10 mouse cellular contexts compared by ENCODE assay signal in genomic region chr19:6922901-6923735, GRCm38 (mm10). TPM values are rescaled to one million over a fixed set of nuclear protein-coding genes. Genes with fewer than 3 reads are reported as not detected.
DNase-seq lines count a peak whose midpoint lies in the region; ATAC-seq and TF ChIP-seq lines count a peak whose summit lies in the region.
"Had no signal": no experiment of that assay in that cellular context is flagged by ENCODE, and none has a peak within 500 bp of the region (broad histone marks: within the 10 kb centered on the region; RNA-seq: fewer than 3 reads in every experiment).

No protein-coding gene starts in this region.

- TF ChIP-seq POLR2A in bone marrow macrophage, adult 2 months (IDR thresholded peaks at IDR 0.05; ENCODE audit: borderline replicate concordance, low read depth, low read length) = no peak

- ATAC-seq in heart, embryonic 14.5 days (ENCODE audit: insufficient number of reproducible peaks, insufficient read depth, low FRiP score, low read depth) = no peak
- ATAC-seq in limb, embryonic 15.5 days (ENCODE audit: insufficient number of reproducible peaks, low FRiP score, low TSS enrichment, low read depth) = no peak

- peak overlapping the region; percentile 85 for H3K4me2 ChIP-seq in heart, embryonic 14.5 days (ENCODE audit: low read length)
- peak overlapping the region; percentile 89; the same call in 1 of the 2 replicates for H3K4me2 ChIP-seq in limb, embryonic 15.5 days

- H3K4me1 ChIP-seq in heart, embryonic 14.5 days (ENCODE audit: control insufficient read depth in 2 of 2, insufficient read depth in 2 of 2, low read length in 2 of 2) = peaks cover 16 to 48% of the 10 kb centered on the region in 2 experiments
- H3K4me1 ChIP-seq in bone marrow macrophage, adult 2 months (ENCODE audit: control insufficient read depth, insufficient read depth, low read length) = peaks cover 19% of the 10 kb centered on the region
- peaks cover 43% of the 10 kb centered on the region for H3K4me1 ChIP-seq in limb, embryonic 15.5 days

- DNase-seq in heart, postnatal 4 days = no peak
- DNase-seq in 416B (ENCODE audit: low read depth) = peak; percentile 29
- no peak for DNase-seq in adrenal gland, adult 18-20 months (ENCODE audit: low spot score in 2 of 2)
- no peak for DNase-seq in right cerebral cortex, postnatal 36 days (ENCODE audit: low spot score in 2 of 2)
- DNase-seq in layer of hippocampus, postnatal 25 days (ENCODE audit: extremely low spot score in 1 of 2, low spot score in 1 of 2) = no peak
- DNase-seq: right cerebral cortex, postnatal 25 days had no signal

- TF ChIP-seq CTCF in bone marrow macrophage, adult 2 months (IDR thresholded peaks at IDR 0.05; ENCODE audit: low read depth, low read length) = no peak

- H3K27me3 ChIP-seq in heart, embryonic 14.5 days (ENCODE audit: control insufficient read depth, insufficient read depth, low read length) = peaks cover 36% of the 10 kb centered on the region
- H3K27me3 ChIP-seq in limb, embryonic 15.5 days = peaks cover 56% of the 10 kb centered on the region

- peaks cover 5% of the 10 kb centered on the region; the same call in 1 of the 2 replicates for H3K9me3 ChIP-seq in heart, embryonic 14.5 days (ENCODE audit: control insufficient read depth, low read length)
- H3K9me3 ChIP-seq in limb, embryonic 15.5 days = no peaks in the 10 kb centered on the region
- H3K9me3 ChIP-seq: forebrain, embryonic 15.5 days had no signal

- peak overlapping the region; percentile 87 to 90 for H3K27ac ChIP-seq in heart, embryonic 14.5 days (replicated peaks in 1 of 2; ENCODE audit: control insufficient read depth in 1 of 2, insufficient read depth in 1 of 2, low read depth in 2 of 2, low read length in 2 of 2)
- H3K27ac ChIP-seq in bone marrow macrophage, adult 2 months (ENCODE audit: insufficient read depth, low read depth, low read length) = no peak overlapping the region
- H3K27ac ChIP-seq in limb, embryonic 15.5 days = no peak overlapping the region

- peaks cover 12% of the 10 kb centered on the region for H3K36me3 ChIP-seq in heart, embryonic 14.5 days (ENCODE audit: control insufficient read depth, insufficient read depth, low read length)
- H3K36me3 ChIP-seq in limb, embryonic 15.5 days = peaks cover 8% of the 10 kb centered on the region; the same call in 1 of the 2 replicates

- H3K9ac ChIP-seq in heart, embryonic 14.5 days (ENCODE audit: low read length) = peak overlapping the region; percentile 74
- H3K9ac ChIP-seq in limb, embryonic 15.5 days = no peak overlapping the region

- peak overlapping the region; percentile 46 to 80; a peak in 3 of 4 replicates for H3K4me3 ChIP-seq in heart, embryonic 14.5 days (ENCODE audit: control insufficient read depth in 1 of 2, insufficient read depth in 1 of 2, low read depth in 1 of 2, low read length in 2 of 2)
- H3K4me3 ChIP-seq in bone marrow macrophage, adult 2 months (ENCODE audit: insufficient read depth, low read length) = peak overlapping the region; percentile 67
- peak overlapping the region; percentile 86; the same call in 1 of the 2 replicates for H3K4me3 ChIP-seq in limb, embryonic 15.5 days

- 62% methylated on average over 6 of the region's 6 CpGs for WGBS in heart, embryonic 14.5 days
- WGBS in limb, embryonic 15.5 days = 67% methylated on average over 6 of the region's 6 CpGs

RNA-seq across cellular contexts. Expression of gene Esrra, which starts 1.5 kb away (rescaled TPM):
- polyA plus RNA-seq in heart, embryonic 14.5 days (2014; fragmentation: Nextera tagmentation; extraction: Ambion mirVana) = 14.4 and 18.0 TPM in 2 replicates
- total RNA-seq in heart, postnatal 4 days (2021) = 100 to 1,000 TPM; 111 to 119 TPM
- 35.3 and 41.6 TPM in 2 replicates for polyA plus RNA-seq in bone marrow macrophage, adult 2 months (2012; ENCODE audit: insufficient read depth, insufficient read length, missing spikeins)
- polyA plus RNA-seq in limb, embryonic 15.5 days (2015; fragmentation: Nextera tagmentation; extraction: Ambion mirVana) = 11.1 and 11.4 TPM in 2 replicates
- total RNA-seq in adrenal gland, adult 18-20 months (2021) = 10 to 100 TPM; 38.7 to 63.0 TPM
- 10 to 100 TPM; 56.2 to 57.7 TPM for total RNA-seq in layer of hippocampus, postnatal 25 days (2021)

RNA-seq across cellular contexts. Expression of gene Catsperz, which starts 2.1 kb away (rescaled TPM):
- polyA plus RNA-seq in heart, embryonic 14.5 days (2014; fragmentation: Nextera tagmentation; extraction: Ambion mirVana) = 1.4 and 1.7 TPM in 2 replicates
- not detected for total RNA-seq in heart, postnatal 4 days (2021)
- not detected in 2 replicates for polyA plus RNA-seq in bone marrow macrophage, adult 2 months (2012; ENCODE audit: insufficient read depth, insufficient read length, missing spikeins)
- 6.7 and 7.9 TPM in 2 replicates for polyA plus RNA-seq in limb, embryonic 15.5 days (2015; fragmentation: Nextera tagmentation; extraction: Ambion mirVana)
- 1 to 10 TPM in 1 of 2 experiments, not detected in 1; 1.2 TPM for total RNA-seq in adrenal gland, adult 18-20 months (2021)
- total RNA-seq in layer of hippocampus, postnatal 25 days (2021) = 10 to 100 TPM; 11.0 to 12.1 TPM

RNA-seq across cellular contexts. Expression of gene Kcnk4, which starts 11.2 kb away (rescaled TPM):
- 0.27 and 0.46 TPM in 2 replicates for polyA plus RNA-seq in heart, embryonic 14.5 days (2014; fragmentation: Nextera tagmentation; extraction: Ambion mirVana)
- under 1 TPM in 1 of 2 experiments, not detected in 1; 0.56 TPM for total RNA-seq in heart, postnatal 4 days (2021)
- polyA plus RNA-seq in bone marrow macrophage, adult 2 months (2012; ENCODE audit: insufficient read depth, insufficient read length, missing spikeins) = not detected in 2 replicates
- 1.5 and 1.7 TPM in 2 replicates for polyA plus RNA-seq in limb, embryonic 15.5 days (2015; fragmentation: Nextera tagmentation; extraction: Ambion mirVana)
- total RNA-seq in adrenal gland, adult 18-20 months (2021) = under 1 TPM; 0.23 to 0.35 TPM
- 10 to 100 TPM; 18.4 to 20.2 TPM for total RNA-seq in layer of hippocampus, postnatal 25 days (2021)

RNA-seq across cellular contexts. Expression of gene Prdx5, which starts 13.2 kb away (rescaled TPM):
- polyA plus RNA-seq in heart, embryonic 14.5 days (2014; fragmentation: Nextera tagmentation; extraction: Ambion mirVana) = 192 and 210 TPM in 2 replicates
- total RNA-seq in heart, postnatal 4 days (2021) = 100 to 1,000 TPM; 309 to 336 TPM
- polyA plus RNA-seq in bone marrow macrophage, adult 2 months (2012; ENCODE audit: insufficient read depth, insufficient read length, missing spikeins) = 349 and 382 TPM in 2 replicates
- 349 and 392 TPM in 2 replicates for polyA plus RNA-seq in limb, embryonic 15.5 days (2015; fragmentation: Nextera tagmentation; extraction: Ambion mirVana)
- 100 to 1,000 TPM; 303 to 375 TPM for total RNA-seq in adrenal gland, adult 18-20 months (2021)
- 100 to 1,000 TPM; 384 to 436 TPM for total RNA-seq in layer of hippocampus, postnatal 25 days (2021)

RNA-seq across cellular contexts. Expression of gene Trmt112, which starts 13.6 kb away (rescaled TPM):
- polyA plus RNA-seq in heart, embryonic 14.5 days (2014; fragmentation: Nextera tagmentation; extraction: Ambion mirVana) = 81.9 and 95.0 TPM in 2 replicates
- 10 to 100 TPM; 34.4 to 35.5 TPM for total RNA-seq in heart, postnatal 4 days (2021)
- 71.2 and 82.0 TPM in 2 replicates for polyA plus RNA-seq in bone marrow macrophage, adult 2 months (2012; ENCODE audit: insufficient read depth, insufficient read length, missing spikeins)
- polyA plus RNA-seq in limb, embryonic 15.5 days (2015; fragmentation: Nextera tagmentation; extraction: Ambion mirVana) = 123 and 138 TPM in 2 replicates
- total RNA-seq in adrenal gland, adult 18-20 months (2021) = 100 to 1,000 TPM in 1 of 2 experiments, 10 to 100 TPM in 1; 83.2 to 110 TPM
- total RNA-seq in layer of hippocampus, postnatal 25 days (2021) = 10 to 100 TPM; 40.7 to 43.9 TPM

Comparison
In these comparisons a context has a peak if more than half of its experiments do, and no peak if none do; other contexts are left out.
1. H3K27ac ChIP-seq: peak in heart, embryonic 14.5 days (2 of 2); none in bone marrow macrophage, adult 2 months (single experiment) and limb, embryonic 15.5 days (single experiment).
2. RNA of gene Catsperz, which starts 2.1 kb away (total RNA-seq): 11.0 to 12.1 TPM in layer of hippocampus, postnatal 25 days; 1.2 TPM in adrenal gland, adult 18-20 months and not detected in heart, postnatal 4 days; every median in the first group is over 4 times any median in the second.
3. RNA of gene Kcnk4, which starts 11.2 kb away (total RNA-seq): 18.4 to 20.2 TPM in layer of hippocampus, postnatal 25 days; 0.56 TPM in heart, postnatal 4 days and 0.23 to 0.35 TPM in adrenal gland, adult 18-20 months; every median in the first group is over 10 times any median in the second.
4. Peak in every context shown above with its lines, with median percentiles within 50 percentile points of each other: H3K4me3 ChIP-seq.